In the genomic region with DNA sequence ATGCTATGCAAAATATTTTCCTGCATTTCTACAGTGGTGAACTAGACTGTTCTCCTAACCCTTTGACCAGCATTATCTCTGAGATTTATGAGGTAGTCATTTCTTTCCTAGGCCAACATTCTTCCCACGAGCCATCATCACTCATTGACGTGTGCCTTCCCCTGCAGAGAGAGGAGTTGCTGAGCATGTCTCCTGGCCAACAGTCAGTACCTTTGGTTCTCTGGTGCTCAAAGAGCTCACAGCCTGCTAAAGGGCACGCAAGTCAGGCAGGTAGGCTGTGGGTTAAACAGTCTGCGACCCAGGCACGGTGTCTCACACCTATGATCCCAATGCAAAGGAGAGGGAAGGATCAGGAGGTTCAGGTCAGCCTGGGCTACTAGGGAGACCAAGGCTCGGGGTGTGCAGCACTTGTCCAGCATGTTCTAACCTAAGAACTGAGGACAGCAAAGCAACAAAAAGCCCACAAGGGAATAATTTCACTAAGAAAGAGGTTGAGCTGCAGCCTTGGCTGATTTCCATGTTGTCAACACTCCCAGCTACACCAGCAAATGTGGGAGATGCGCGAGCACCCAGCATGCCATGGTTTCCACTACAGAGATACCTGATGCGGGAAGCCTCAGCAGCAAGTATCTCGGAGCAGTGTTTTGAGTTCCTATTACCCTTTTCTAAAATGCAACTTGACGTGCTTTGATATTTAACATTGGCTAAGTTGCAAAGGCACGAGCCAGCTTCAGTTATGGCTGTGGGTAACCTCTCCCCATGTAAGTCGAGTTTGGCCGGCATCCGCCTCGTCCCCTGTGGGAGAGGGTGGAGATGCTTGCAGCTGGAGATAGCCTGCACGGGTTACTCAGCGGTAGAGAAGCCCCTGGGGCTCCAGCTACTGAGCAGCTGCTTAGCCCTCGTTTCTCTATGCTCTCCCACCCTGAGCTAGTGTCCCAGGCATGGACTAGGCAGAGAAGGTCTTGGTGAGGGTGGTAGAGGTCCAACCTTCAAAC, we compare ENCODE assay signal across 10 mouse cellular contexts.
DNase-seq lines count a peak whose midpoint lies in the region; TF ChIP-seq lines count a peak whose summit lies in the region.
"Had no signal": no experiment of that assay in that cellular context is flagged by ENCODE, and none has a peak within 500 bp of the region (broad histone marks: within the 10 kb centered on the region; RNA-seq: fewer than 3 reads in every experiment).

No protein-coding gene starts in this region.

- DNase-seq in heart, adult 2 months: peak; percentile 61 to 62
- no peak for DNase-seq in heart, embryonic 10.5 days (ENCODE audit: low spot score)
- DNase-seq in NIH3T3 (ENCODE audit: low read depth): peak; percentile 12
- peak; percentile 58 for DNase-seq in gastrocnemius, adult 18-20 months (ENCODE audit: low spot score)
- DNase-seq in heart, postnatal 14 days: peak; percentile 57
- no peak for DNase-seq in cerebellum, adult 18-20 months
- no peak for DNase-seq in T-cell, adult 2 months (ENCODE audit: low spot score)
- DNase-seq: cerebellum, postnatal 36 days; lung, postnatal 4 days had no signal

- H3K4me1 ChIP-seq in heart, adult 2 months (ENCODE audit: control insufficient read depth, insufficient read depth, low read length): no peaks in the 10 kb centered on the region; the same call in 1 of the 2 replicates
- peaks cover 3% of the 10 kb centered on the region; the same call in 1 of the 2 replicates for H3K4me1 ChIP-seq in heart, embryonic 10.5 days
- H3K4me1 ChIP-seq: midbrain, embryonic 13.5 days had no signal

- H3K9ac ChIP-seq in heart, adult 2 months (ENCODE audit: low read depth, low read length): no peak overlapping the region
- H3K9ac ChIP-seq: midbrain, embryonic 13.5 days had no signal

- H3K4me3 ChIP-seq in heart, adult 2 months: no peak overlapping the region
- no peak overlapping the region for H3K4me3 ChIP-seq in heart, embryonic 10.5 days
- H3K4me3 ChIP-seq: midbrain, embryonic 13.5 days had no signal

- H3K9me3 ChIP-seq in heart, embryonic 10.5 days: no peaks in the 10 kb centered on the region
- H3K9me3 ChIP-seq: midbrain, embryonic 13.5 days had no signal

- intact Hi-C loops in heart, adult 2 months (cut with DNase I): loop anchor here (5.0 kb wide), 1 partner anchor 133 kb away; no protein-coding TSS in a partner anchor
- intact Hi-C loops in heart, postnatal 14 days (cut with DNase I): no loop called here

- no peak for TF ChIP-seq EP300 in heart, adult 2 months (IDR thresholded peaks at IDR 0.05; ENCODE audit: insufficient read depth, low read depth, low read length)

- TF ChIP-seq POLR2A in heart, adult 2 months (IDR thresholded peaks at IDR 0.05; ENCODE audit: insufficient read depth, low read depth, low read length): no peak

- no peaks in the 10 kb centered on the region for H3K79me2 ChIP-seq in heart, adult 2 months (replicated peaks; ENCODE audit: control insufficient read depth, insufficient read depth, low read length)

- no peaks in the 10 kb centered on the region for H3K27me3 ChIP-seq in heart, adult 2 months (ENCODE audit: control insufficient read depth, insufficient read depth, low read length)
- H3K27me3 ChIP-seq in heart, embryonic 10.5 days (ENCODE audit: insufficient read depth, poor library complexity, severe bottlenecking): no peaks in the 10 kb centered on the region
- H3K27me3 ChIP-seq: midbrain, embryonic 13.5 days had no signal

- H3K27ac ChIP-seq in heart, adult 2 months: no peak overlapping the region
- no peak overlapping the region; the same call in 1 of the 2 replicates for H3K27ac ChIP-seq in heart, embryonic 10.5 days
- H3K27ac ChIP-seq: midbrain, embryonic 13.5 days had no signal

- 73% methylated on average over 19 of the region's 19 CpGs for WGBS in heart, adult 2 months
- 77% methylated on average over 19 of the region's 19 CpGs for WGBS in heart, embryonic 10.5 days

- no peak for TF ChIP-seq CTCF in heart, adult 2 months (IDR thresholded peaks at IDR 0.05)

- no peaks in the 10 kb centered on the region for H3K36me3 ChIP-seq in heart, adult 2 months (ENCODE audit: control insufficient read depth, insufficient read depth, low read length)
- peaks cover 4% of the 10 kb centered on the region; the same call in 1 of the 2 replicates for H3K36me3 ChIP-seq in heart, embryonic 10.5 days
- H3K36me3 ChIP-seq: midbrain, embryonic 13.5 days had no signal

Comparison
In these comparisons a context has a peak if more than half of its experiments do, and no peak if none do; other contexts are left out.
1. DNase-seq: peak in heart, adult 2 months (2 of 2), NIH3T3 (single experiment), gastrocnemius, adult 18-20 months (single experiment) and heart, postnatal 14 days (2 of 2); none in heart, embryonic 10.5 days (single experiment), cerebellum, adult 18-20 months (0 of 2) and T-cell, adult 2 months (single experiment).